Mouse (Mus musculus): Measurements from ENCODE around the gene Tmem217. TPM values are rescaled to one million over a fixed set of nuclear protein-coding genes. Genes with fewer than 3 reads are reported as not detected.

The Tmem217 gene
- total and polyA plus RNA-seq, 3 experiments: 0.26 to 0.76 TPM; not detected in 1

DNA sequence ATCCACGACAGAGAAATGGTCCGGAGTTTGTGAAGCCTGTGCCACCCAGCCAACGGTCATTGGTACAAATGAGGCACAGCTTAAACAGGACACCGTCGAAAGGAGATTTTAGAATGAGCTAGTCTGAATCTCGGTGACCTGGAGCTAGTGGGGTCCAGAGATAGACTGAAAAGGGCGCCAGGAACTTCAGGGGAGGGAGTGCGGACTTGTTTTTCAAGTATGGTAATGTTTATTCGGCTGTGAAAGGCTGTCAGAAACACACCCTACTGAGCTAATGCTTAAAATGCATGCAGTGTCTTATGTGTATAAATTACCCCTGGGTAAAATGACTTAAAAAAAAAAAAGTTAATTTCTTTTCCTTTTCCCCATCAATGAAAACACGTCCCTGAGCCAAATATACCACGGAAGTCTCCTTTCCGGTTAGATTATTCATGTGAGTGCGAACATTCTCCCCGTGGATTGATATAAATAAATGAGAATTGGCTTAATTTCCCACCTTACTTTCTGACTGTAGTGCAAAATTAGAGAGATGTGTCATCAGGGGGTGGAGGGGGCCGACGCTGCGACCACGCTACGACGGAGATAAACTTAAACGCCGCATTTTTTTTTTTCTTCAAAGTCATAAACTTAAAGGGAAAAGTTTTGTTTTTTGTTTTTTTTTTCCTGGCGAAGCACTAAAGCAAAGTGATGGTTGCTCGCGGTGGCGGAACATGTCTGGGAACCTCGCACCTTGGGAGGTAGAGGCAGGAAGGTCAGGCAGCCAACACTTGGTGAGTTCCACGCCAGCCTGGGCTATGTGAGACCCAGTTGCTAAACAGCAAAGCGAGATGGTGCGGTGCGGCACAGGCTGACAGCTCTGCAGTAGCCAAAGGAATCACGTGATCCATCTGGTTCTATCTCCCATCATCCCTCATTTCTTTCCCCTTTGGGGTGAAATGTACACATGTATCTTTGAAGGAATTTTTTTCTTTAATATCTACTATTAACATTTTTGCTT, 49.2 kb downstream of the Tmem217 start (continued):
- TF ChIP-seq MAX (IDR thresholded peaks at IDR 0.05; ENCODE audit: low read length) (no peak), NELFE (IDR thresholded peaks at IDR 0.05; ENCODE audit: low read depth, low read length) (no peak)

GRCm38 (mm10) chr17:29502005-29502668, 50.0 kb downstream of the Tmem217 start:
- Histone ChIP-seq H3K4me3 (replicated peaks in 1 of 3; ENCODE audit: low read depth in 2 of 3, low read length in 2 of 3, poor library complexity in 1 of 3) (no peak overlapping the region), H3K9ac (ENCODE audit: insufficient read depth, low read depth) (no peak overlapping the region), H3K4me2 (ENCODE audit: insufficient read depth, low read depth, poor library complexity, severe bottlenecking) (no peak overlapping the region), H3K27me3 (replicated peaks) (no peaks in the 10 kb centered on the region), H3K79me2 (replicated peaks; ENCODE audit: control insufficient read depth, extremely low read depth, insufficient read depth, poor library complexity, severe bottlenecking) (no peaks in the 10 kb centered on the region), H3K9me3 (replicated peaks; ENCODE audit: low read length) (peaks cover 9% of the 10 kb centered on the region), H3K27ac (ENCODE audit: insufficient read depth, low read depth) (no peak overlapping the region), H3K36me3 (replicated peaks in 1 of 2; ENCODE audit: control insufficient read depth in 1 of 2, insufficient read depth in 1 of 2, low read length in 1 of 2) (no peaks in the 10 kb centered on the region), H3K4me1 (ENCODE audit: control insufficient read depth in 1 of 2, insufficient read depth in 2 of 2) (peaks cover 12 to 30% of the 10 kb centered on the region in 2 experiments)
- DNase-seq (ENCODE audit: extremely low read depth): no peak
- in situ Hi-C loops (cut with MboI; ENCODE audit: low pct_ligation_motif_present, low pct_unique_long_range_greater_than_20kb, low sequenced_read_pairs): no loop called here
- no peak for TF ChIP-seq E2F4 (IDR thresholded peaks at IDR 0.05; ENCODE audit: insufficient replicate concordance, low read depth, low read length)
- no peak for TF ChIP-seq USF2 (conservative IDR thresholded peaks at IDR 0.05; ENCODE audit: low read depth, low read length)
- TF ChIP-seq SIN3A (IDR thresholded peaks at IDR 0.05; ENCODE audit: low read length): no peak
- TF ChIP-seq JUND (conservative IDR thresholded peaks at IDR 0.05; ENCODE audit: low read depth, low read length): no peak
- TF ChIP-seq SMC3 (IDR thresholded peaks at IDR 0.05; ENCODE audit: low read depth, low read length): no peak
- TF ChIP-seq KAT2A (IDR thresholded peaks at IDR 0.05; ENCODE audit: insufficient replicate concordance, low read length): no peak
- no peak for TF ChIP-seq ZMIZ1 (IDR thresholded peaks at IDR 0.05; ENCODE audit: low read depth, low read length)
- TF ChIP-seq MXI1 (IDR thresholded peaks at IDR 0.05; ENCODE audit: low read depth, low read length): no peak
- no peak for TF ChIP-seq POLR2AphosphoS2 (IDR thresholded peaks at IDR 0.05; ENCODE audit: low read depth, low read length)
- no peak for TF ChIP-seq BHLHE40 (IDR thresholded peaks at IDR 0.05; ENCODE audit: low read depth, low read length)
- no peak for TF ChIP-seq MYC (IDR thresholded peaks at IDR 0.05; ENCODE audit: low read depth, low read length)
- TF ChIP-seq ETS1 (conservative IDR thresholded peaks at IDR 0.05; ENCODE audit: low read depth, low read length): no peak
- no peak for TF ChIP-seq IRF4 (IDR thresholded peaks at IDR 0.05; ENCODE audit: low read depth, low read length)
- no peak for TF ChIP-seq UBTF (IDR thresholded peaks at IDR 0.05; ENCODE audit: low read depth, low read length)
- no peak for TF ChIP-seq ZNF384 (IDR thresholded peaks at IDR 0.05; ENCODE audit: low read depth, low read length)
- TF ChIP-seq CTCF (conservative IDR thresholded peaks at IDR 0.05 in 1 of 2, IDR thresholded peaks at IDR 0.05 in 1 of 2; ENCODE audit: low read depth in 2 of 2, low read length in 2 of 2): no peak
- no peak for TF ChIP-seq CHD1 (IDR thresholded peaks at IDR 0.05; ENCODE audit: low read depth, low read length)
- no peak for TF ChIP-seq USF1 (IDR thresholded peaks at IDR 0.05; ENCODE audit: low read depth, low read length)
- dilution Hi-C loops (cut with MboI; ENCODE audit: extremely low pct_ligation_motif_present, extremely low pct_unique_long_range_greater_than_20kb, low sequenced_read_pairs): no loop called here

All from CH12.LX (cell line).